Mouse (Mus musculus): ENCODE data around the gene Gramd1b. TPM values are rescaled to one million over a fixed set of nuclear protein-coding genes. Genes with fewer than 3 reads are reported as not detected.

The Gramd1b gene
- polyA plus RNA-seq, 1 experiment from 2014 or later = 4.2 TPM

GRCm38 (mm10) chr9:40317735-40318134 lies 213.4 kb downstream of the Gramd1b start:
- no peak overlapping the region for H3K4me3 ChIP-seq (ENCODE audit: low read length)
- WGBS = 79% methylated on average over 4 of the region's 4 CpGs
- H3K27me3 ChIP-seq (ENCODE audit: control insufficient read depth, insufficient read depth, low read depth, low read length) = no peaks in the 10 kb centered on the region
- 0 out of 2 replicates have a peak, but pooled peaks cover 2% of the 10 kb centered on the region for H3K36me3 ChIP-seq (ENCODE audit: control insufficient read depth, insufficient read depth, low read length)
- no peak overlapping the region for H3K4me2 ChIP-seq (ENCODE audit: low read depth, low read length)
- no peak overlapping the region for H3K9ac ChIP-seq (ENCODE audit: low read length)
- ATAC-seq (ENCODE audit: low read depth) = no peak
- no peaks in the 10 kb centered on the region for H3K9me3 ChIP-seq (ENCODE audit: control insufficient read depth, low read length)
- H3K4me1 ChIP-seq (replicated peaks; ENCODE audit: control insufficient read depth, insufficient read depth, low read length) = peaks cover 21% of the 10 kb centered on the region
- H3K27ac ChIP-seq (ENCODE audit: low read length) = no peak overlapping the region

- H3K4me1 ChIP-seq (replicated peaks; ENCODE audit: control insufficient read depth, insufficient read depth, low read length) = peaks cover 18% of the 10 kb centered on the region
- H3K27ac ChIP-seq (ENCODE audit: low read length) = no peak overlapping the region
- H3K4me2 ChIP-seq (ENCODE audit: low read depth, low read length) = no peak overlapping the region
- H3K9me3 ChIP-seq (ENCODE audit: control insufficient read depth, low read length) = no peaks in the 10 kb centered on the region
- no peak for ATAC-seq (ENCODE audit: low read depth)
- H3K4me3 ChIP-seq (ENCODE audit: low read length) = no peak overlapping the region
- WGBS = 75% methylated on average over 9 of the region's 9 CpGs
- no peak overlapping the region for H3K9ac ChIP-seq (ENCODE audit: low read length)
- H3K36me3 ChIP-seq (ENCODE audit: control insufficient read depth, insufficient read depth, low read length) = 0 out of 2 replicates have a peak, but pooled peaks cover 2% of the 10 kb centered on the region
- H3K27me3 ChIP-seq (ENCODE audit: control insufficient read depth, insufficient read depth, low read depth, low read length) = no peaks in the 10 kb centered on the region
Measured at GRCm38 (mm10) chr9:40316865-40317660, 214.1 kb downstream of the Gramd1b start.

- Histone ChIP-seq H3K4me2 (ENCODE audit: low read depth, low read length) (no peak overlapping the region), H3K27me3 (ENCODE audit: control insufficient read depth, insufficient read depth, low read depth, low read length) (no peaks in the 10 kb centered on the region), H3K9me3 (ENCODE audit: control insufficient read depth, low read length) (no peaks in the 10 kb centered on the region), H3K4me1 (replicated peaks; ENCODE audit: control insufficient read depth, insufficient read depth, low read length) (no peaks in the 10 kb centered on the region), H3K27ac (ENCODE audit: low read length) (no peak overlapping the region), H3K36me3 (ENCODE audit: control insufficient read depth, insufficient read depth, low read length) (0 out of 2 replicates have a peak, but pooled peaks cover 2% of the 10 kb centered on the region), H3K4me3 (ENCODE audit: low read length) (no peak overlapping the region), H3K9ac (ENCODE audit: low read length) (no peak overlapping the region)
- WGBS = 63% methylated on average over 9 of the region's 9 CpGs
- ATAC-seq (ENCODE audit: low read depth) = no peak
Measured at GRCm38 (mm10) chr9:40311813-40312212, 219.4 kb downstream of the Gramd1b start.

DNA sequence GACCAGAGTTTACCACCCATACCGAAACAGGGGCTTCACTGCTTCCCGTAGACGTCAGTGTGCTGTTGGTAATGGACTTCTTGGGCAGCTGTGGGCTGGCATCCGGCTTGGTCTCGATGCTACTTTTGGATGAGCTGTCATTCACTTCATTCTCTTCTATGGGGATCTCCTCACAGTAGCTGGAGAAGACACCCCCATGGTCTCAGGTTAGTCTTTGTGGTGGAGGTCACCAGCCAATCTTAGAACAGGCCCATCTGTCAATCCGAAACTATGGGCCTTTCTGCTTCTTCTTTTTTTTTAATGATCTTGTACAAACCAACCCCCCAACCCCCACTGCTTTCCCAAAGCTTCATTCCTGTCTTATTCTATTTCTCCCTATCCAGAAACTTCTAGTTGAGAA lies 221.3 kb downstream of the Gramd1b start:
- H3K36me3 ChIP-seq (ENCODE audit: control insufficient read depth, insufficient read depth, low read length) = 0 out of 2 replicates have a peak, but pooled peaks cover 10% of the 10 kb centered on the region
- WGBS = 95% methylated on average over 6 of the region's 6 CpGs
- H3K27ac ChIP-seq (ENCODE audit: low read length) = no peak overlapping the region
- no peak overlapping the region for H3K9ac ChIP-seq (ENCODE audit: low read length)
- no peak overlapping the region for H3K4me3 ChIP-seq (ENCODE audit: low read length)
- no peaks in the 10 kb centered on the region for H3K4me1 ChIP-seq (replicated peaks; ENCODE audit: control insufficient read depth, insufficient read depth, low read length)
- H3K4me2 ChIP-seq (ENCODE audit: low read depth, low read length) = no peak overlapping the region
- no peaks in the 10 kb centered on the region for H3K9me3 ChIP-seq (ENCODE audit: control insufficient read depth, low read length)
- no peak for ATAC-seq (ENCODE audit: low read depth)
- no peaks in the 10 kb centered on the region for H3K27me3 ChIP-seq (ENCODE audit: control insufficient read depth, insufficient read depth, low read depth, low read length)

- WGBS = 85% methylated on average over 3 of the region's 3 CpGs
- no peaks in the 10 kb centered on the region for H3K4me1 ChIP-seq (replicated peaks; ENCODE audit: control insufficient read depth, insufficient read depth, low read length)
- H3K27me3 ChIP-seq (ENCODE audit: control insufficient read depth, insufficient read depth, low read depth, low read length) = no peaks in the 10 kb centered on the region
- H3K4me3 ChIP-seq (ENCODE audit: low read length) = no peak overlapping the region
- no peak overlapping the region for H3K9ac ChIP-seq (ENCODE audit: low read length)
- ATAC-seq (ENCODE audit: low read depth) = no peak
- H3K27ac ChIP-seq (ENCODE audit: low read length) = no peak overlapping the region
- H3K36me3 ChIP-seq (ENCODE audit: control insufficient read depth, insufficient read depth, low read length) = 0 out of 2 replicates have a peak, but pooled peaks cover 8% of the 10 kb centered on the region
- no peak overlapping the region for H3K4me2 ChIP-seq (ENCODE audit: low read depth, low read length)
- H3K9me3 ChIP-seq (ENCODE audit: control insufficient read depth, low read length) = no peaks in the 10 kb centered on the region
Measured at GRCm38 (mm10) chr9:40307311-40307710, 223.9 kb downstream of the Gramd1b start.

- 94% methylated on average over 8 of the region's 8 CpGs for WGBS
- 0 out of 2 replicates have a peak, but pooled peaks cover 8% of the 10 kb centered on the region for H3K36me3 ChIP-seq (ENCODE audit: control insufficient read depth, insufficient read depth, low read length)
- no peak overlapping the region for H3K4me2 ChIP-seq (ENCODE audit: low read depth, low read length)
- no peaks in the 10 kb centered on the region for H3K4me1 ChIP-seq (replicated peaks; ENCODE audit: control insufficient read depth, insufficient read depth, low read length)
- no peaks in the 10 kb centered on the region for H3K27me3 ChIP-seq (ENCODE audit: control insufficient read depth, insufficient read depth, low read depth, low read length)
- H3K9ac ChIP-seq (ENCODE audit: low read length) = no peak overlapping the region
- no peaks in the 10 kb centered on the region for H3K9me3 ChIP-seq (ENCODE audit: control insufficient read depth, low read length)
- H3K4me3 ChIP-seq (ENCODE audit: low read length) = no peak overlapping the region
- no peak overlapping the region for H3K27ac ChIP-seq (ENCODE audit: low read length)
- no peak for ATAC-seq (ENCODE audit: low read depth)
Measured at GRCm38 (mm10) chr9:40304243-40304642, 226.9 kb downstream of the Gramd1b start.

GRCm38 (mm10) chr9:40302375-40302774 lies 228.8 kb downstream of the Gramd1b start:
- no peak overlapping the region for H3K9ac ChIP-seq (ENCODE audit: low read length)
- ATAC-seq (ENCODE audit: low read depth) = no peak
- no peaks in the 10 kb centered on the region for H3K4me1 ChIP-seq (replicated peaks; ENCODE audit: control insufficient read depth, insufficient read depth, low read length)
- H3K27me3 ChIP-seq (ENCODE audit: control insufficient read depth, insufficient read depth, low read depth, low read length) = no peaks in the 10 kb centered on the region
- 0 out of 2 replicates have a peak, but pooled peaks cover 8% of the 10 kb centered on the region for H3K36me3 ChIP-seq (ENCODE audit: control insufficient read depth, insufficient read depth, low read length)
- 78% methylated on average over 8 of the region's 8 CpGs for WGBS
- no peak overlapping the region for H3K4me2 ChIP-seq (ENCODE audit: low read depth, low read length)
- no peaks in the 10 kb centered on the region for H3K9me3 ChIP-seq (ENCODE audit: control insufficient read depth, low read length)
- no peak overlapping the region for H3K4me3 ChIP-seq (ENCODE audit: low read length)
- no peak overlapping the region for H3K27ac ChIP-seq (ENCODE audit: low read length)

DNA sequence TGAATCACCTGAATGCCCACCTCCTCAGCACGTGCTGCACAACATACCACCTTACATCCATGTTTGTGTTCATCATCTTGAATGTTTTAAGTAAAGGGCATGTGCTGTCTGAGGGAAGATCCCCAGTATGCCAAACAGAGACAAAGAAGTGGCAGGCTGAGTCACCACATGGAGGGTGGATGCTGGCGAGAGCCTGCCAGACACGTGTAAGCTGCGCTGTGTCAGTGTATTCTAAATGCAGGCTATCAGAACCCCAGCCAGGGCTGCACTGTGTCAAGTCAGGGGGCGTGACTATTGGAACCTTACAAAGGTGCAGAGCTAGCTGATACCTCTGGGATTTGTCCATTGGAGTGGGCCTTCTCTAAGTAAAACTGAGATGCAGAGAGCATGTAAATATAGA lies 229.7 kb downstream of the Gramd1b start:
- 0 out of 2 replicates have a peak, but pooled peaks cover 6% of the 10 kb centered on the region for H3K36me3 ChIP-seq (ENCODE audit: control insufficient read depth, insufficient read depth, low read length)
- 84% methylated on average over 5 of the region's 5 CpGs for WGBS

DNA sequence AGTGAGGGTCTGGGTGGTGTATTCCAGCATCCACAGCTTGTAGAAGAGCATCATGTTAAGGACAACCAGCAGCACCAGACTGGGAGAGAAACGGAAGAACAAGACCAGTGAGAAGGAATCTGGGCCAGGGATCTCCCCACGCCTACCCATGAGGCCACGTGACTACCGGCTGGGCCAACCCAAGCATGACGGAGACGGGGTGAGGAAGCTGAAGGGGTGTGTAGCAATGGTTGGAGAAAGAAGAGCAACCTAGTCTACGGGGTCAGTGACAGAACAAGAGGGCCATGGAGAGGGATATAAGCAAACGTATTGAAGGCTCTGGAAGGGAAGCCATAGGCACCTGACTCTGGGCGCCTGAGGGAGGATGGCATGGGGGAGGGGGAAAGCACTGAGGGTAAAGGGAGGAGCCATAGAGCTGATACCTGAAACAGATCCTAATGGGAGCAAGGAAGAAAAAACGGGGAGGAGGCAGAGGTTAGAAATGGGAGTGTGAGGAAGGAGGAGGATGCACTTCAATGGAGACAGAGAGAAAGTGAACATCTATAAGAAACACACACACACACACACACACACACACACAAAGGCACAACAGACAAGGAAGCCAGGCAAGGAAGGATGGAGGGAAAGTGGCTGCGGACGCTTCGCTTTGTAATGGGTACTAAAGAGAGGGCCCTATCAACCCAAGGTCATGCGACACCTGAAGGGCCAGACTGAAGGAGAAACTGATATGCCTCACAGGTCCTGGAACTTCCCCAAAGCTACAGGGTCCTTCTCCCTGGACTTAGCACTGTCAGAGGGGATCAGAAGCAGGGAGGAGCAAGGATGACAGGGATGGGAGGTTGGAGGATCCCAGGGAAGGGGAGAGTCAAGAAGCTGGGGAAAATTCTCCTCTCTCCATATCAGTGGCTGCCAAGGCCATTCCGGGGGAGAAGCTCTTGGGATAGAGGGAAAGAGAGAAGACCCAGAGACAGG lies 230.9 kb downstream of the Gramd1b start:
- no peaks in the 10 kb centered on the region for H3K36me3 ChIP-seq (ENCODE audit: control insufficient read depth, insufficient read depth, low read length)
- no peak overlapping the region for H3K9ac ChIP-seq (ENCODE audit: low read length)
- H3K4me2 ChIP-seq (ENCODE audit: low read depth, low read length) = no peak overlapping the region
- ATAC-seq (ENCODE audit: low read depth) = no peak
- H3K4me3 ChIP-seq (ENCODE audit: low read length) = no peak overlapping the region
- H3K4me1 ChIP-seq (replicated peaks; ENCODE audit: control insufficient read depth, insufficient read depth, low read length) = no peaks in the 10 kb centered on the region
- no peaks in the 10 kb centered on the region for H3K27me3 ChIP-seq (ENCODE audit: control insufficient read depth, insufficient read depth, low read depth, low read length)
- H3K27ac ChIP-seq (ENCODE audit: low read length) = no peak overlapping the region
- H3K9me3 ChIP-seq (ENCODE audit: control insufficient read depth, low read length) = no peaks in the 10 kb centered on the region
- 86% methylated on average over 15 of the region's 15 CpGs for WGBS

More for the DNA sequence above, 229.7 kb downstream of the Gramd1b start:
- Histone ChIP-seq H3K9me3 (ENCODE audit: control insufficient read depth, low read length) (no peaks in the 10 kb centered on the region), H3K4me3 (ENCODE audit: low read length) (no peak overlapping the region), H3K4me1 (replicated peaks; ENCODE audit: control insufficient read depth, insufficient read depth, low read length) (no peaks in the 10 kb centered on the region), H3K9ac (ENCODE audit: low read length) (no peak overlapping the region), H3K27me3 (ENCODE audit: control insufficient read depth, insufficient read depth, low read depth, low read length) (no peaks in the 10 kb centered on the region), H3K4me2 (ENCODE audit: low read depth, low read length) (no peak overlapping the region), H3K27ac (ENCODE audit: low read length) (no peak overlapping the region)
- ATAC-seq (ENCODE audit: low read depth) = no peak

Measured in lung, embryonic 16.5 days (tissue).